Mouse (Mus musculus): Measurements from ENCODE around the gene Fgd2. TPM values are rescaled to one million over a fixed set of nuclear protein-coding genes. Genes with fewer than 3 reads are reported as not detected.
A peak's percentile ranks its signal among the peaks of the same experiment; 100 is the strongest.

Gene Fgd2
- polyA plus RNA-seq, 1 experiment from 2014 or later = 12.9 TPM

- peaks cover 23% of the 10 kb centered on the region for H3K4me1 ChIP-seq
- no peak overlapping the region for H3K4me3 ChIP-seq
- H3K9me3 ChIP-seq = no peaks in the 10 kb centered on the region
- no peaks in the 10 kb centered on the region for H3K27me3 ChIP-seq
- H3K27ac ChIP-seq = no peak overlapping the region
- 58% methylated on average over 15 of the region's 15 CpGs for WGBS
- no peak for ATAC-seq (ENCODE audit: insufficient number of reproducible peaks, insufficient read depth, low FRiP score, low TSS enrichment, low read depth)
- H3K4me2 ChIP-seq = no peak overlapping the region
- H3K36me3 ChIP-seq = no peaks in the 10 kb centered on the region
- no peak overlapping the region for H3K9ac ChIP-seq
Observed at GRCm38 (mm10) chr17:29401741-29402268, 41.1 kb downstream of the Fgd2 start.

- no peaks in the 10 kb centered on the region for H3K27me3 ChIP-seq
- ATAC-seq (ENCODE audit: insufficient number of reproducible peaks, insufficient read depth, low FRiP score, low TSS enrichment, low read depth) = no peak
- 49% methylated on average over 1 of the region's 1 CpGs for WGBS
- H3K4me3 ChIP-seq = no peak overlapping the region
- H3K9ac ChIP-seq = no peak overlapping the region
- no peak overlapping the region for H3K27ac ChIP-seq
- H3K9me3 ChIP-seq = no peaks in the 10 kb centered on the region
- H3K4me2 ChIP-seq = no peak overlapping the region
- peaks cover 9% of the 10 kb centered on the region for H3K4me1 ChIP-seq
- H3K36me3 ChIP-seq = no peaks in the 10 kb centered on the region
Observed at GRCm38 (mm10) chr17:29403179-29403578, 42.5 kb downstream of the Fgd2 start.

GRCm38 (mm10) chr17:29405501-29405900 is 44.8 kb downstream of the Fgd2 start:
- H3K4me2 ChIP-seq = no peak overlapping the region
- H3K27ac ChIP-seq = no peak overlapping the region
- H3K9ac ChIP-seq = no peak overlapping the region
- no peaks in the 10 kb centered on the region for H3K27me3 ChIP-seq
- no peak for ATAC-seq (ENCODE audit: insufficient number of reproducible peaks, insufficient read depth, low FRiP score, low TSS enrichment, low read depth)
- no peaks in the 10 kb centered on the region for H3K36me3 ChIP-seq
- no peak overlapping the region for H3K4me3 ChIP-seq
- 50% methylated on average over 13 of the region's 13 CpGs for WGBS
- H3K4me1 ChIP-seq = no peaks in the 10 kb centered on the region
- no peaks in the 10 kb centered on the region for H3K9me3 ChIP-seq

GRCm38 (mm10) chr17:29406077-29406476 is 45.4 kb downstream of the Fgd2 start:
- H3K9me3 ChIP-seq = no peaks in the 10 kb centered on the region
- H3K4me1 ChIP-seq = no peaks in the 10 kb centered on the region
- H3K4me2 ChIP-seq = no peak overlapping the region
- no peak overlapping the region for H3K4me3 ChIP-seq
- no peak overlapping the region for H3K27ac ChIP-seq
- ATAC-seq (ENCODE audit: insufficient number of reproducible peaks, insufficient read depth, low FRiP score, low TSS enrichment, low read depth) = 0 out of 2 replicates have a peak, but pooled peaks have one; percentile 54
- H3K9ac ChIP-seq = no peak overlapping the region
- no peaks in the 10 kb centered on the region for H3K27me3 ChIP-seq
- 18% methylated on average over 6 of the region's 6 CpGs for WGBS
- H3K36me3 ChIP-seq = no peaks in the 10 kb centered on the region

- H3K9ac ChIP-seq = no peak overlapping the region
- 80% methylated on average over 5 of the region's 5 CpGs for WGBS
- ATAC-seq (ENCODE audit: insufficient number of reproducible peaks, insufficient read depth, low FRiP score, low TSS enrichment, low read depth) = no peak
- no peak overlapping the region for H3K4me3 ChIP-seq
- H3K4me1 ChIP-seq = no peaks in the 10 kb centered on the region
- no peaks in the 10 kb centered on the region for H3K27me3 ChIP-seq
- no peak overlapping the region for H3K27ac ChIP-seq
- no peaks in the 10 kb centered on the region for H3K9me3 ChIP-seq
- H3K36me3 ChIP-seq = no peaks in the 10 kb centered on the region
- no peak overlapping the region for H3K4me2 ChIP-seq
Observed at GRCm38 (mm10) chr17:29407405-29407804, 46.7 kb downstream of the Fgd2 start.

GRCm38 (mm10) chr17:29408364-29408763 is 47.6 kb downstream of the Fgd2 start:
- Histone ChIP-seq H3K4me2 (no peak overlapping the region), H3K4me1 (no peaks in the 10 kb centered on the region), H3K9me3 (no peaks in the 10 kb centered on the region), H3K27ac (no peak overlapping the region), H3K27me3 (no peaks in the 10 kb centered on the region), H3K36me3 (no peaks in the 10 kb centered on the region), H3K9ac (no peak overlapping the region), H3K4me3 (no peak overlapping the region)
- 94% methylated on average over 13 of the region's 13 CpGs for WGBS
- no peak for ATAC-seq (ENCODE audit: insufficient number of reproducible peaks, insufficient read depth, low FRiP score, low TSS enrichment, low read depth)

GRCm38 (mm10) chr17:29409800-29410343 is 49.2 kb downstream of the Fgd2 start:
- Histone ChIP-seq H3K27ac (no peak overlapping the region), H3K27me3 (no peaks in the 10 kb centered on the region), H3K4me3 (no peak overlapping the region), H3K4me1 (no peaks in the 10 kb centered on the region), H3K9ac (no peak overlapping the region), H3K4me2 (no peak overlapping the region), H3K9me3 (no peaks in the 10 kb centered on the region), H3K36me3 (no peaks in the 10 kb centered on the region)
- 75% methylated on average over 5 of the region's 5 CpGs for WGBS
- no peak for ATAC-seq (ENCODE audit: insufficient number of reproducible peaks, insufficient read depth, low FRiP score, low TSS enrichment, low read depth)

GRCm38 (mm10) chr17:29411821-29412425 is 51.2 kb downstream of the Fgd2 start:
- Histone ChIP-seq H3K9ac (no peak overlapping the region), H3K9me3 (no peaks in the 10 kb centered on the region), H3K4me3 (no peak overlapping the region), H3K36me3 (no peaks in the 10 kb centered on the region), H3K27ac (no peak overlapping the region), H3K4me1 (peaks cover 14% of the 10 kb centered on the region), H3K27me3 (peaks cover 6% of the 10 kb centered on the region; the same call in 1 of the 2 replicates), H3K4me2 (no peak overlapping the region)
- 35% methylated on average over 8 of the region's 8 CpGs for WGBS
- no peak for ATAC-seq (ENCODE audit: insufficient number of reproducible peaks, insufficient read depth, low FRiP score, low TSS enrichment, low read depth)

GRCm38 (mm10) chr17:29414566-29414965 is 53.9 kb downstream of the Fgd2 start:
- no peak overlapping the region for H3K27ac ChIP-seq
- WGBS = 84% methylated on average over 2 of the region's 2 CpGs
- H3K9me3 ChIP-seq = no peaks in the 10 kb centered on the region
- H3K4me3 ChIP-seq = no peak overlapping the region
- H3K4me1 ChIP-seq = peaks cover 20% of the 10 kb centered on the region
- H3K27me3 ChIP-seq = peaks cover 6% of the 10 kb centered on the region; the same call in 1 of the 2 replicates
- H3K36me3 ChIP-seq = no peaks in the 10 kb centered on the region
- no peak overlapping the region for H3K4me2 ChIP-seq
- no peak for ATAC-seq (ENCODE audit: insufficient number of reproducible peaks, insufficient read depth, low FRiP score, low TSS enrichment, low read depth)
- no peak overlapping the region for H3K9ac ChIP-seq

- Histone ChIP-seq H3K4me2 (peak overlapping the region; percentile 61), H3K27ac (peak overlapping the region; percentile 66; the same call in 1 of the 2 replicates), H3K4me1 (peaks cover 20% of the 10 kb centered on the region), H3K9me3 (no peaks in the 10 kb centered on the region), H3K4me3 (peak overlapping the region; percentile 25), H3K36me3 (no peaks in the 10 kb centered on the region), H3K9ac (peak overlapping the region; percentile 66), H3K27me3 (peaks cover 6% of the 10 kb centered on the region; the same call in 1 of the 2 replicates)
- ATAC-seq (ENCODE audit: insufficient number of reproducible peaks, insufficient read depth, low FRiP score, low TSS enrichment, low read depth) = peak; percentile 74; the same call in 1 of the 2 replicates
- WGBS = 4% methylated on average over 31 of the region's 31 CpGs
Observed at GRCm38 (mm10) chr17:29415761-29416662, 55.3 kb downstream of the Fgd2 start.

GRCm38 (mm10) chr17:29416757-29417156 is 56.0 kb downstream of the Fgd2 start:
- Histone ChIP-seq H3K27me3 (peaks cover 6% of the 10 kb centered on the region; the same call in 1 of the 2 replicates), H3K4me3 (no peak overlapping the region), H3K9me3 (no peaks in the 10 kb centered on the region), H3K9ac (no peak overlapping the region), H3K4me2 (peak overlapping the region; percentile 61), H3K36me3 (no peaks in the 10 kb centered on the region), H3K27ac (no peak overlapping the region), H3K4me1 (peaks cover 20% of the 10 kb centered on the region)
- ATAC-seq (ENCODE audit: insufficient number of reproducible peaks, insufficient read depth, low FRiP score, low TSS enrichment, low read depth) = no peak
- 34% methylated on average over 5 of the region's 5 CpGs for WGBS

Measured in embryonic facial prominence, embryonic 13.5 days (tissue).